Mouse (Mus musculus): ENCODE results near the gene Rap2c. TPM values are rescaled to one million over a fixed set of nuclear protein-coding genes. Genes with fewer than 3 reads are reported as not detected.

The Rap2c gene
- total RNA-seq, 4 experiments from 2014 or later, result 24.7 to 32.3 (median 26.7) TPM

DNA sequence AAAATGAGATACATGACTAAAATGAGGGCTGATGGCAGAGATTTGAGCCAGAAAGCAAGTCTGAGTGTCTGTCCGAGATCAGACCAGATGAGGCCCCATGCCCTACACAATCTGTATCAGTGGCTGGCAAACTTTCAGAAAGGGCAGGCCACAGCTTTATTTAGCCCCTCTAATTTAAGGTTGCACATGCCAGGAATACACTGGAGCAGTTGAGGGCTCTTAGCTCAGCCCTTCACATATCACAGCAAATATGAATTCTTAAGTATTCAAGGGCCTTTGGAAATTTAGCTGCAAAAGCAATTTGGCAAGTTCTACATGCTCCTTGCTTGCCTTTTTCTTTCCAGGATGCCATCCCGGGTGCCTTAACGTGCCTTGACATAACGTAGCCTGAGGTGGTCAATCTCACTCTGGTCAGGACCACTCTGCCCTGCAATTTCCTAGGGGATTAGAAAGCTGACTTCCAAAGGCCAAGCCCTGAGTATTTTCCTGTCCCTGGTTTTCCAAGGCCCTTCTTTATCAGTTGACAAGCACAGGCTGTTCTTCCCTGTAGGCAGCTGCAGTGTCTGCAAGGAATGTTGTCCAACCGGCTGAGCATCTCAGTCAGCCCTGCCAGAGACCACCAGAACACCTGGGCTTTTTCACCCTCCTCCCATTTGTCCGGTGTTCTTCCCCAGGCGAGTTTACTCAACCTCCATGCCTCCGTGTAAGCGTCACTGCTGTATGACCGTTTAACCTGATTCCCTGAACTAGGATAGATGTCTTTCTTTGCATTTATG lies 49.5 kb downstream of the Rap2c start:
- DNase-seq, result no peak

DNA sequence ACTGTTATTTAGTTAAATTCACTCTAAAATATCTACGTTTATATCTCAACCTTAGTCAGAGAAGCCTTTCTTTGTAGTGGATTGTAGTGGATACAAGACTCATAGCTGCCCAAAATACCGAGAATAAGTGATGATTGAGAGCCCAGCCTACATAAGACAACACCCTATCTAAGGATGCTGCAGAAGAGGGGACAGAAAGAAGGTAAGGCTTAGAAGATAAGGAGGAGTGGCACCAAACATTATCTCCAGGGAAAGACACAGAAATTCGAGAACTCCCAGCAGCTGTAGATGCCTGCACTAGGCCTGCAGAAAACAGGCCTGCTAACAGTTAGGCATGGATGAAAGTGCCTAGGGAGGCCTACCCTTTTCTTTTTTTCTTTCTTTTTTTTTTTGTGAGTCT lies 52.7 kb downstream of the Rap2c start:
- DNase-seq, result no peak

DNA sequence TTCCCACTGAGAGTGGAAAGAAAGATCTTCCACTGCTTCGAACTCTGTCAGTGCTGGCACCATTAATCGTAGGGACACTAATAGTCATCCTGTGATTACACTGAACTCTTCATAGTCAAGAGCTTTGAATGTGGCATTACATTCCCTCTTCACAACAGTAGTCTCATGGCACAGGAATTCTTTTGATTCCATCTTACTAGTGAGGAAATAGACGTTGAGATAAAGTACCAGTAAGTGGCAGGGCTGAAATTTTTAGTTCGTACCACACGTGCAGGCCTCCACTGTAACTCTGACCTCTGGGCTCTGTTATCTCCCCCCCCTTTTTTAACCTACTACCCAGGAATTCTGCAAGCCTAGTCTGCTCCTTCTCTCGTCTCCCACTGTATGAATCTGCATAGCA lies 54.9 kb downstream of the Rap2c start:
- DNase-seq, result no peak

Other genes with a start within 250 kb of the Rap2c start
- 1 to 10 TPM; 2.8 to 5.8 (median 3.9) TPM for gene Stk26, start 177.0 kb downstream of the Rap2c start, total RNA-seq (2022)
- gene Frmd7, start 75.3 kb downstream of the Rap2c start, total RNA-seq (2022), result under 1 TPM in 1 of 4 experiments, not detected in 3; 0.19 TPM
- gene Mbnl3, start 188.5 kb upstream of the Rap2c start, total RNA-seq (2022), result 1 to 10 TPM; 3.4 to 5.8 (median 4.2) TPM